Mouse (Mus musculus): ENCODE measurements at regions not wholly inside any gene's neighbourhood (a gene's known extent, or its start where the extent isn't known, plus 50 kb on each side); places are given as distances from the start of the nearest gene placed in this dataset.

GRCm38 (mm10) chr3:50713463-50713862, 270.0 kb upstream of the Slc7a11 start:
- TF ChIP-seq TAL1 (IDR thresholded peaks at IDR 0.05; ENCODE audit: low read length) = no peak
- TF ChIP-seq POLR2A (IDR thresholded peaks at IDR 0.05; ENCODE audit: control insufficient read depth in 1 of 2, insufficient read depth in 1 of 2, low read depth in 1 of 2, low read length in 2 of 2, poor library complexity in 1 of 2) = no peak
- TF ChIP-seq EP300 (IDR thresholded peaks at IDR 0.05; ENCODE audit: low read depth in 1 of 2, low read length in 2 of 2) = no peak
- TF ChIP-seq RCOR1 (IDR thresholded peaks at IDR 0.05; ENCODE audit: low read depth, low read length) = no peak
- no peak for TF ChIP-seq GATA1 (IDR thresholded peaks at IDR 0.05; ENCODE audit: low read depth, low read length)
- TF ChIP-seq CTCF (IDR thresholded peaks at IDR 0.05 in 2 of 3, conservative IDR thresholded peaks at IDR 0.05 in 1 of 3; ENCODE audit: control insufficient read depth in 1 of 3, insufficient read depth in 1 of 3, low read depth in 2 of 3, low read length in 3 of 3, poor library complexity in 1 of 3, severe bottlenecking in 1 of 3) = no peak

Data from MEL (cell line).